Mouse (Mus musculus) hindbrain, embryonic 15.5 days (tissue): ENCODE results near the gene Smap2. TPM values are rescaled to one million over a fixed set of nuclear protein-coding genes. Genes with fewer than 3 reads are reported as not detected.

Source experiments
- ATAC-seq: fragments of 200-750 bp; cut with Nextera tagmentation; 2 replicates; pipeline ENCODE4 v1.8.0; 2017; ENCODE audit warnings: low read depth, moderate number of reproducible peaks, moderate TSS enrichment; ENCODE audit not compliant: low FRiP score
- H3K27ac ChIP-seq: fragments of 300-500 bp; sonication (generic); replicated peaks from 2 replicates; pipeline ENCODE4 v1.5.1; 2015; ENCODE audit warnings: mild to moderate bottlenecking, inconsistent platforms
- H3K27me3 ChIP-seq: fragments of 300-500 bp; sonication (generic); 2 replicates; pipeline ENCODE4 v1.6.1; 2015; ENCODE audit warnings: control low read depth, inconsistent platforms
- H3K36me3 ChIP-seq: fragments of 300-500 bp; sonication (generic); 2 replicates; pipeline ENCODE4 v1.6.1; 2015; ENCODE audit warnings: control low read depth, inconsistent platforms
- H3K4me1 ChIP-seq: fragments of 300-500 bp; sonication (generic); replicated peaks from 2 replicates; pipeline ENCODE4 v1.6.1; 2015; ENCODE audit warnings: control low read depth, inconsistent platforms
- H3K4me2 ChIP-seq: fragments of 300-500 bp; sonication (generic); 2 replicates; pipeline ENCODE4 v1.6.1; 2015; ENCODE audit warnings: moderate library complexity, mild to moderate bottlenecking, inconsistent platforms
- H3K4me3 ChIP-seq: fragments of 300-500 bp; sonication (generic); 2 replicates; pipeline ENCODE4 v1.5.1; 2015; ENCODE audit warnings: mild to moderate bottlenecking, inconsistent platforms
- H3K9ac ChIP-seq: fragments of 300-500 bp; sonication (generic); 2 replicates; pipeline ENCODE4 v1.6.1; 2015; ENCODE audit warnings: inconsistent platforms
- H3K9me3 ChIP-seq: fragments of 300-500 bp; sonication (generic); 2 replicates; pipeline ENCODE4 v1.6.1; 2016; ENCODE audit warnings: control low read depth, inconsistent platforms
- WGBS: fragments of 180-500 bp; shearing (Covaris S2); methylation state at CpG from one replicate; pipeline ENCODE4 v1.1.7; 2015; 5-methylcytosine and 5-hydroxymethylcytosine counted together
- polyA plus RNA-seq: library from polyadenylated mRNA; unstranded; fragments of >200 nt; fragmentation: Nextera tagmentation; extraction: Ambion mirVana; gene quantifications from 2 replicates; pipeline ENCODE4 v1.2.1, GENCODE M21; 2015

Smap2 gene
- polyA plus RNA-seq, 1 experiment from 2014 or later = 48.4 TPM

GRCm38 (mm10) chr4:121016021-121016898, 787 bp downstream of the Smap2 start:
- Histone ChIP-seq H3K9me3 (no peaks in the 10 kb centered on the region), H3K9ac (peak overlapping the region; percentile 81), H3K27ac (peak overlapping the region; percentile 82), H3K4me2 (peak overlapping the region; percentile 68), H3K27me3 (no peaks in the 10 kb centered on the region), H3K4me3 (peak overlapping the region; percentile 76), H3K36me3 (no peaks in the 10 kb centered on the region), H3K4me1 (peaks cover 28% of the 10 kb centered on the region)
- peak; percentile 44 for ATAC-seq
- WGBS = 5% methylated on average over 38 of the region's 40 CpGs

- 86% methylated on average over 7 of the region's 7 CpGs for WGBS
- Histone ChIP-seq H3K4me2 (peak overlapping the region; percentile 68), H3K9ac (no peak overlapping the region), H3K4me1 (peaks cover 29% of the 10 kb centered on the region), H3K36me3 (no peaks in the 10 kb centered on the region), H3K27me3 (no peaks in the 10 kb centered on the region), H3K27ac (no peak overlapping the region), H3K9me3 (no peaks in the 10 kb centered on the region), H3K4me3 (peak overlapping the region; percentile 76)
- ATAC-seq = no peak
Observed at GRCm38 (mm10) chr4:121015268-121015659, 1.8 kb downstream of the Smap2 start.

GRCm38 (mm10) chr4:121014594-121015267, 2.3 kb downstream of the Smap2 start:
- Histone ChIP-seq H3K9ac (no peak overlapping the region), H3K4me1 (peaks cover 32% of the 10 kb centered on the region), H3K4me2 (peak overlapping the region; percentile 68), H3K9me3 (no peaks in the 10 kb centered on the region), H3K4me3 (peak overlapping the region; percentile 76; the same call in 1 of the 2 replicates), H3K36me3 (no peaks in the 10 kb centered on the region), H3K27me3 (no peaks in the 10 kb centered on the region), H3K27ac (no peak overlapping the region)
- no peak for ATAC-seq
- 80% methylated on average over 10 of the region's 10 CpGs for WGBS

GRCm38 (mm10) chr4:121010770-121011549, 6.1 kb downstream of the Smap2 start:
- 85% methylated on average over 11 of the region's 11 CpGs for WGBS
- ATAC-seq = no peak
- H3K4me3 ChIP-seq = no peak overlapping the region
- H3K4me1 ChIP-seq = peaks cover 30% of the 10 kb centered on the region
- H3K9ac ChIP-seq = no peak overlapping the region
- H3K4me2 ChIP-seq = no peak overlapping the region
- no peaks in the 10 kb centered on the region for H3K36me3 ChIP-seq
- H3K27ac ChIP-seq = no peak overlapping the region
- no peaks in the 10 kb centered on the region for H3K27me3 ChIP-seq
- no peaks in the 10 kb centered on the region for H3K9me3 ChIP-seq

GRCm38 (mm10) chr4:121009151-121009550, 7.9 kb downstream of the Smap2 start:
- Histone ChIP-seq H3K9ac (no peak overlapping the region), H3K4me3 (no peak overlapping the region), H3K4me1 (peaks cover 15% of the 10 kb centered on the region), H3K9me3 (no peaks in the 10 kb centered on the region), H3K36me3 (no peaks in the 10 kb centered on the region), H3K27ac (no peak overlapping the region), H3K4me2 (no peak overlapping the region), H3K27me3 (no peaks in the 10 kb centered on the region)
- WGBS = 86% methylated on average over 5 of the region's 5 CpGs
- no peak for ATAC-seq

GRCm38 (mm10) chr4:121008071-121008745, 8.8 kb downstream of the Smap2 start:
- Histone ChIP-seq H3K27ac (no peak overlapping the region), H3K4me2 (no peak overlapping the region), H3K27me3 (no peaks in the 10 kb centered on the region), H3K9ac (no peak overlapping the region), H3K4me1 (peaks cover 24% of the 10 kb centered on the region), H3K4me3 (no peak overlapping the region), H3K36me3 (no peaks in the 10 kb centered on the region), H3K9me3 (no peaks in the 10 kb centered on the region)
- WGBS = 84% methylated on average over 3 of the region's 3 CpGs
- no peak for ATAC-seq

- Histone ChIP-seq H3K9ac (no peak overlapping the region), H3K27me3 (no peaks in the 10 kb centered on the region), H3K4me3 (no peak overlapping the region), H3K4me2 (no peak overlapping the region), H3K27ac (no peak overlapping the region), H3K4me1 (peaks cover 35% of the 10 kb centered on the region), H3K36me3 (no peaks in the 10 kb centered on the region), H3K9me3 (no peaks in the 10 kb centered on the region)
- ATAC-seq = no peak
Observed at GRCm38 (mm10) chr4:121007006-121007405, 10.0 kb downstream of the Smap2 start.

GRCm38 (mm10) chr4:121004679-121005078, 12.4 kb downstream of the Smap2 start:
- 86% methylated on average over 4 of the region's 4 CpGs for WGBS
- Histone ChIP-seq H3K36me3 (no peaks in the 10 kb centered on the region; the same call in 1 of the 2 replicates), H3K27me3 (no peaks in the 10 kb centered on the region), H3K9me3 (no peaks in the 10 kb centered on the region), H3K27ac (no peak overlapping the region), H3K9ac (no peak overlapping the region), H3K4me2 (no peak overlapping the region), H3K4me1 (peaks cover 41% of the 10 kb centered on the region), H3K4me3 (no peak overlapping the region)
- no peak for ATAC-seq

GRCm38 (mm10) chr4:121003611-121004091, 13.4 kb downstream of the Smap2 start:
- Histone ChIP-seq H3K27me3 (no peaks in the 10 kb centered on the region), H3K4me2 (peak overlapping the region; percentile 30), H3K4me1 (peaks cover 38% of the 10 kb centered on the region), H3K9me3 (no peaks in the 10 kb centered on the region), H3K9ac (no peak overlapping the region), H3K27ac (peak overlapping the region; percentile 82), H3K36me3 (no peaks in the 10 kb centered on the region; the same call in 1 of the 2 replicates), H3K4me3 (no peak overlapping the region)
- WGBS = 10% methylated on average over 3 of the region's 3 CpGs
- peak; percentile 80 for ATAC-seq

- Histone ChIP-seq H3K4me1 (peaks cover 38% of the 10 kb centered on the region), H3K9ac (0 out of 2 replicates have a peak overlapping the region, but pooled peaks have one; percentile 7)
- WGBS = 7% methylated on average over 8 of the region's 8 CpGs
Observed at GRCm38 (mm10) chr4:121002400-121003171, 14.5 kb downstream of the Smap2 start.

More at GRCm38 (mm10) chr4:121002400-121003171, 14.5 kb downstream of the Smap2 start:
- peak; percentile 69 for ATAC-seq
- Histone ChIP-seq H3K4me2 (peak overlapping the region; percentile 34), H3K9me3 (no peaks in the 10 kb centered on the region), H3K27me3 (no peaks in the 10 kb centered on the region), H3K4me3 (no peak overlapping the region), H3K27ac (peak overlapping the region; percentile 81), H3K36me3 (no peaks in the 10 kb centered on the region; the same call in 1 of the 2 replicates)
